Mouse (Mus musculus): ENCODE data around the gene H2-M10.2.

GRCm38 (mm10) chr17:36237321-36237921 lies 48.9 kb downstream of the H2-M10.2 start:
- TF ChIP-seq CTCF (IDR thresholded peaks at IDR 0.05; ENCODE audit: low read depth) (no peak), EP300 (IDR thresholded peaks at IDR 0.05; ENCODE audit: low read depth) (no peak)

Measured in liver, embryonic 14.5 days (tissue).